Mouse (Mus musculus) lung, embryonic 14.5 days (tissue): ENCODE measurements around the gene Eef1a2. TPM values are rescaled to one million over a fixed set of nuclear protein-coding genes. Genes with fewer than 3 reads are reported as not detected.

Source experiments
- ATAC-seq: fragments of 200-750 bp; cut with Nextera tagmentation; 2 replicates; pipeline ENCODE4 v1.8.0; 2017; ENCODE audit warnings: mild to moderate bottlenecking, moderate TSS enrichment, moderate library complexity; ENCODE audit not compliant: insufficient read depth
- DNase-seq: peaks from one replicate; pipeline ENCODE4 v3.0.0-alpha.2; 2015
- H3K27ac ChIP-seq: fragments of 300-500 bp; sonication (generic); 2 replicates; pipeline ENCODE4 v1.5.1; 2014; ENCODE audit warnings: low read depth, mild to moderate bottlenecking, moderate library complexity
- H3K27me3 ChIP-seq: fragments of 300-500 bp; sonication (generic); 2 replicates; pipeline ENCODE4 v1.6.1; 2014; ENCODE audit warnings: low read length, control low read depth; ENCODE audit not compliant: insufficient read depth
- H3K36me3 ChIP-seq: fragments of 300-500 bp; sonication (generic); 2 replicates; pipeline ENCODE4 v1.6.1; 2014; ENCODE audit warnings: control low read depth; ENCODE audit not compliant: insufficient read depth
- H3K4me1 ChIP-seq: fragments of 300-500 bp; sonication (generic); 2 replicates; pipeline ENCODE4 v1.6.1; 2014; ENCODE audit warnings: antibody characterized with exemption, control low read depth; ENCODE audit not compliant: insufficient read depth
- H3K4me2 ChIP-seq: fragments of 300-500 bp; sonication (generic); 2 replicates; pipeline ENCODE4 v1.6.1; 2014; ENCODE audit warnings: mild to moderate bottlenecking
- H3K4me3 ChIP-seq: fragments of 300-500 bp; sonication (generic); 2 replicates; pipeline ENCODE4 v1.5.1; 2014; ENCODE audit warnings: low read depth, low read length
- H3K9ac ChIP-seq: fragments of 300-500 bp; sonication (generic); 2 replicates; pipeline ENCODE4 v1.6.1; 2014
- H3K9me3 ChIP-seq: fragments of 300-500 bp; sonication (generic); 2 replicates; pipeline ENCODE4 v1.6.1; 2016; ENCODE audit warnings: low read depth, low read length, control low read depth
- CTCF ChIP-seq: IDR thresholded peaks from 2 replicates; pipeline ENCODE4 v1.5.1; 2016; ENCODE audit warnings: antibody characterized with exemption, low read depth
- WGBS: fragments of 180-500 bp; shearing (Covaris S2); extraction: QIAGEN DNeasy Blood & Tissue Kit; methylation state at CpG from one replicate; pipeline ENCODE4 v1.1.7; 2014; 5-methylcytosine and 5-hydroxymethylcytosine counted together
- polyA plus RNA-seq: library from polyadenylated mRNA; unstranded; fragments of >200 nt; fragmentation: Nextera tagmentation; extraction: Ambion mirVana; gene quantifications from 2 replicates; pipeline ENCODE4 v1.2.1, GENCODE M21; 2014

The Eef1a2 gene
- polyA plus RNA-seq, 1 experiment from 2014 or later: not detected

- Histone ChIP-seq H3K9ac (no peak overlapping the region), H3K9me3 (no peaks in the 10 kb centered on the region), H3K4me2 (no peak overlapping the region), H3K27ac (no peak overlapping the region), H3K4me1 (no peaks in the 10 kb centered on the region), H3K36me3 (no peaks in the 10 kb centered on the region), H3K4me3 (no peak overlapping the region), H3K27me3 (no peaks in the 10 kb centered on the region; the same call in 1 of the 2 replicates)
- ATAC-seq (no peak), DNase-seq (no peak)
- no peak for TF ChIP-seq CTCF
- WGBS: 79% methylated on average over 2 of the region's 2 CpGs
These were observed 56.7 kb downstream of the Eef1a2 start for GRCm38 (mm10) chr2:181100087-181100486.

Other genes with a start within 250 kb of the Eef1a2 start
- 69.2 and 70.1 TPM in 2 replicates for gene Ythdf1, start 236.1 kb downstream of the Eef1a2 start, polyA plus RNA-seq
- gene Birc7, start 228.0 kb downstream of the Eef1a2 start, polyA plus RNA-seq: 0.20 and 0.51 TPM in 2 replicates
- gene Nkain4, start 202.3 kb downstream of the Eef1a2 start, polyA plus RNA-seq: 123 and 138 TPM in 2 replicates
- 78.2 and 79.1 TPM in 2 replicates for gene Arfgap1, start 189.8 kb downstream of the Eef1a2 start, polyA plus RNA-seq
- gene Col20a1, start 170.5 kb downstream of the Eef1a2 start, polyA plus RNA-seq: 0.11 and 0.17 TPM in 2 replicates
- gene Chrna4, start 113.5 kb downstream of the Eef1a2 start, polyA plus RNA-seq: 0.55 and 1.3 TPM in 2 replicates
- 0.05 TPM in 2 replicates for gene Kcnq2, start 21.7 kb downstream of the Eef1a2 start, polyA plus RNA-seq
- 333 and 364 TPM in 2 replicates for gene Ppdpf, start 30.2 kb upstream of the Eef1a2 start, polyA plus RNA-seq
- gene Ptk6, start 45.8 kb upstream of the Eef1a2 start, polyA plus RNA-seq: 0.12 TPM in 1 of 2 replicates, not detected in the other
- 0.16 and 0.22 TPM in 2 replicates for gene Srms, start 56.2 kb upstream of the Eef1a2 start, polyA plus RNA-seq
- gene Fndc11, start 63.0 kb upstream of the Eef1a2 start, polyA plus RNA-seq: 0.21 and 0.27 TPM in 2 replicates
- 2.5 and 3.0 TPM in 2 replicates for gene Helz2, start 85.0 kb upstream of the Eef1a2 start, polyA plus RNA-seq
- gene Gmeb2, start 131.0 kb upstream of the Eef1a2 start, polyA plus RNA-seq: 18.0 and 21.2 TPM in 2 replicates
- gene Stmn3, start 157.5 kb upstream of the Eef1a2 start, polyA plus RNA-seq: 1.6 and 2.5 TPM in 2 replicates
- gene Rtel1, start 162.7 kb upstream of the Eef1a2 start, polyA plus RNA-seq: 67.0 and 70.3 TPM in 2 replicates
- 35.7 and 41.1 TPM in 2 replicates for gene Zgpat, start 207.9 kb upstream of the Eef1a2 start, polyA plus RNA-seq
- 54.1 and 54.2 TPM in 2 replicates for gene Arfrp1, start 208.4 kb upstream of the Eef1a2 start, polyA plus RNA-seq
- 19.6 and 26.6 TPM in 2 replicates for gene Lime1, start 223.1 kb upstream of the Eef1a2 start, polyA plus RNA-seq